Mouse (Mus musculus) liver, adult 2 months (tissue): ENCODE results near the gene Tmem131.

Source experiments
- CTCF ChIP-seq: fragments of 200-500 bp; IDR thresholded peaks from 2 replicates; pipeline ENCODE4 v1.5.1; 2011; ENCODE audit warnings: low read depth, low read length, control low read depth
- POLR2A ChIP-seq: fragments of 200-500 bp; IDR thresholded peaks from 2 replicates; pipeline ENCODE4 v1.6.1; 2011; ENCODE audit warnings: low read length, control low read depth; ENCODE audit not compliant: insufficient read depth; ENCODE audit errors: extremely low read depth

- TF ChIP-seq CTCF (no peak), POLR2A (no peak)
Observed at GRCm38 (mm10) chr1:36834090-36834489, 109.4 kb downstream of the Tmem131 start.
